Mouse (Mus musculus): ENCODE measurements around the gene Dlx3. TPM values are rescaled to one million over a fixed set of nuclear protein-coding genes. Genes with fewer than 3 reads are reported as not detected.

Gene Dlx3
- polyA plus RNA-seq, 1 experiment from 2014 or later = 17.7 TPM

DNA sequence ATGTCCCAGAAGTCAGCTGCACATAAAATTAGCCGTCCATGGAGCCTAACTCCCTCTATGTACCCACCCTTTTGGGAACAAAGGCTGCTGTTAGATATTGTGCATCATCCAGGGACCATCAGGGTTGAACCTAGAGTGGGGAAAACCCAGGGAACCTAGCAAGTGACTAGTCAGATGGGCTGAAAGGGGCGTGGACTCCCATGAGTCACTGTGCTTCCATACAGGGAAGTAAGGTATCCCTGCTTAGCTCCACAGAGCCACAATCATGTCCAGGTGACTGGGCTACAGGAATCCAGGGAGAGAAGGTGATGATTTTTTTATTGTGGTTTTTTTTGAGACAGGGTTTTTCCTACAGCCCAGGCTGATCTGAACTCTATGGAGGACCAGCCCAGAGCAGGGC lies 10.9 kb upstream of the Dlx3 start:
- H3K4me1 ChIP-seq = peaks cover 15% of the 10 kb centered on the region
- WGBS = 84% methylated on average over 2 of the region's 2 CpGs
- peaks cover 17% of the 10 kb centered on the region; the same call in 1 of the 2 replicates for H3K27me3 ChIP-seq
- H3K9me3 ChIP-seq = no peaks in the 10 kb centered on the region
- H3K36me3 ChIP-seq = no peaks in the 10 kb centered on the region
- ATAC-seq (ENCODE audit: insufficient number of reproducible peaks, low FRiP score, low TSS enrichment, low read depth) = no peak
- H3K4me3 ChIP-seq = no peak overlapping the region
- no peak overlapping the region for H3K9ac ChIP-seq
- no peak overlapping the region for H3K27ac ChIP-seq
- H3K4me2 ChIP-seq = no peak overlapping the region

DNA sequence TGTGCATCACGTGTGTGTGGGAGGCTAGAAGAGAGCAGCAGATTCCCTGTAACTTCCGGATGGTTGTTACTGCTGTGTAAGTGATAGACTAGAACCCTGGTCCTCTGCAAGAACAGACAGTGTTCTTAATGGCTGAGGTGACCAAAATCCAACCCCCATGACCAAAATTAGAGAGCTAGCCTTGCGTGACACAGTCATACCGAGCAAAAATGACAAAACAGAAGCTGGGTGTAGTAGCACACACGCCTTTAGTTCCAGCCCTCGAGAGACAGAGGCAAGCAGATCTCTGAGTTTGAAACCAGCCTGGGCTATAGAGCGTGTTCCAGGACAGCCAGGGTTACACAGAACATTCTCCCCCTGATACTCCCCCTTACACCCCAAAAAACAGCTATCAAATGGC lies 9.8 kb upstream of the Dlx3 start:
- Histone ChIP-seq H3K4me3 (no peak overlapping the region), H3K9ac (no peak overlapping the region), H3K27me3 (peaks cover 17% of the 10 kb centered on the region; the same call in 1 of the 2 replicates), H3K4me2 (no peak overlapping the region), H3K27ac (no peak overlapping the region), H3K36me3 (no peaks in the 10 kb centered on the region), H3K4me1 (peaks cover 14% of the 10 kb centered on the region), H3K9me3 (no peaks in the 10 kb centered on the region)
- WGBS = 90% methylated on average over 7 of the region's 7 CpGs
- ATAC-seq (ENCODE audit: insufficient number of reproducible peaks, low FRiP score, low TSS enrichment, low read depth) = no peak

DNA sequence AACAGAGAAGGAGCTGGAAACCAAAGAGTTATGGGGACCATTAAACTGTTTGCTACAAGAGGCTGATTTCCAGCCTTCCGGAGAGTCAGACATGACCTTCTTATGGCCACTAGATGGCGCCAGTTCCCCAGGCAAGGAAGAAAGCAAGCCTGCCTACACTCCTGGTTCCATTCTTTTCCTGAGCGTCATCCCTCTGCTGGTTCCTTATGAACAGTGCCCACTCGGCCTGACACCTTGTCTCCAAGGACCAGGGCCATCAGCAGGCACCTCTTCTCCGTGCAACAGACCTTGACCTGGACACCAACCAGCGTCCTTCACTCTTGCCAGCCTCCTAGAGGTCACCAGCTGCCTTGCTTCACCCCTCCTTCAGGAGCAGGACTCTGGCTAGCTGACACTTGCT lies 2.9 kb upstream of the Dlx3 start:
- H3K27me3 ChIP-seq = peaks cover 54% of the 10 kb centered on the region
- no peaks in the 10 kb centered on the region for H3K9me3 ChIP-seq
- no peak overlapping the region for H3K9ac ChIP-seq
- peak; percentile 49; the same call in 1 of the 2 replicates for ATAC-seq (ENCODE audit: insufficient number of reproducible peaks, low FRiP score, low TSS enrichment, low read depth)
- H3K4me2 ChIP-seq = no peak overlapping the region
- no peak overlapping the region for H3K4me3 ChIP-seq
- no peaks in the 10 kb centered on the region for H3K36me3 ChIP-seq
- 3% methylated on average over 6 of the region's 6 CpGs for WGBS
- peaks cover 27% of the 10 kb centered on the region for H3K4me1 ChIP-seq
- H3K27ac ChIP-seq = no peak overlapping the region

DNA sequence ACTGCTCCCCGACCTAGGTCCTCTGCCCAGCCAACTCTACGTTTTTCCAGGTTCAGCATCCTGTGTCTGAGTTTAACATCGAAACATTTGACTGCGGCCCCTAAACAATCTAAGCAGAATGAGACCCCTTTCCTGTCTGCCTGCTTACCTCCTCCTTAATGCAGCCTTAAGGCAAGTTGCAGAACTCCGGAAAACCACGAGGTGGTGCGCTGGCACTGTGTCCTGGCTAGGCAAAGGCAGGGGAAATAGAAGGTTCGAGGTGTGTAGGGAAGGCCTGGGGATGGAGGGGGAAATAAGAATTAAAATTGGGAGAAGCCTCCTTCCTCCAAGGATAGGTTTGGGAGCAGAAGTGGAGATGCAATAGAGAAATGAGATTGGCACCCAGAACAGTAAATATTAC lies 1.4 kb upstream of the Dlx3 start:
- Histone ChIP-seq H3K4me2 (no peak overlapping the region), H3K27me3 (peaks cover 65% of the 10 kb centered on the region), H3K9ac (no peak overlapping the region), H3K4me1 (peaks cover 27% of the 10 kb centered on the region), H3K27ac (no peak overlapping the region), H3K9me3 (no peaks in the 10 kb centered on the region), H3K36me3 (no peaks in the 10 kb centered on the region), H3K4me3 (no peak overlapping the region)
- WGBS = 2% methylated on average over 8 of the region's 8 CpGs
- no peak for ATAC-seq (ENCODE audit: insufficient number of reproducible peaks, low FRiP score, low TSS enrichment, low read depth)

DNA sequence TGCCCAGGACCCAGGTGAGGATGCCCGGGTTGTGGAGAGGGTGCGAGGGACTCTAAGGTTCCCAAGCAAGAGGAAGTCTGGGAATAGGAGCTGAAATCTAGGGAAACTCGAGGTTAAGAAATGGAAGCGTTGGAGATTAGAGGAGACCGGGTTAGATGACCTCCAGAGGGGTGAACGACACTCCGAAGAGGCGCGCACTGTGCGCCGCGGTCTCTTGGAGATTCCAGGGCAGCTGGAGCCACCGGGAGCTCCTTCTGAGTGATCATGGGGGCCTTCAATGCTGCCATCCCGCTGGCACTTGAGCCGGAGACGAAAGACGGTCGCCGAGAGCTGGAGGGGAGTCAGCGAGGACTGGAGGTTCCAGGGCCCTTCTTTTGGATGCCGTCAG lies 708 bp downstream of the Dlx3 start:
- H3K36me3 ChIP-seq = no peaks in the 10 kb centered on the region
- under 1% methylated on average over 21 of the region's 21 CpGs for WGBS

DNA sequence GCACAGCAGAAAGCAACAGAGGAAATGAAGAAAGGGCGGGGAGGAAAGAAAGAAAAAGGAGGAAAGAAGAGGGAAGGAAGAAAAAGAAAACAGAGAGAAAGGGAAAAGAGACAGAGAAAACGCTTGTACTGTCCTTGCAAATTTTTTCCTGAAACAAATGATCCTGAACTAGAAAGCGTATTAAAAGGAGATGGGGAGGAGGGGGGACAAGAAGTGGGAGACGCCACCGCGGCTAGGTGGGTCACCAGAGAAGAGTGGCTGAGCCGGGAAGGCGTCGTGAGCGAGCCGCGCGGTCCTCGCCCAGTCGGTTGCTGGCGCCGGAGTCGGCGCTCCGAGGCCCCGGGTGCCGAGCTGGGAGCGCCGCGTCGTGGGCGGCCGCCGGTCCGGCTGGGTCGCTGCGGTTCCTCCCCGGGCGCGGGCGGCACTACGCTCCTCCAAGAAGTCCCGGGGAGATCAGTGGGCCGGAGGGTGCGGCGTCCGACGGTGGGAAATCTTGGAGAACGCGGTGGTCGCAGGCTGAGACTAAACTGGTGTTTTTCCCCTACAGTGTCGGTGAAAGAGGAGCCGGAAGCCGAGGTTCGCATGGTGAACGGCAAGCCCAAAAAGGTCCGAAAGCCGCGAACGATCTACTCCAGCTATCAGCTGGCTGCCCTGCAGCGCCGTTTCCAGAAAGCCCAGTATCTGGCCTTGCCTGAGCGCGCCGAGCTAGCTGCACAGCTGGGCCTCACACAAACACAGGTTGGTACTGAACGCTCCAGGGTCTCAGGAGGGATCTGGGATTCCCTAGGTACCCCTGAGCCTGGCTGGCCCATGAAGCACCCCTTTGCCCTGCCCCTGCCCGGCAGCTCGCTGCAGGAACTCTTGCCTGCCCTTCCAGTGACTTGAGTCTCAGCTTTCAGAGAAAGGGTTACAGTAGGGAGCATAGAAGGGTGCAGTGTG lies 1.5 kb downstream of the Dlx3 start:
- 3% methylated on average over 63 of the region's 63 CpGs for WGBS
- H3K4me1 ChIP-seq = peaks cover 44% of the 10 kb centered on the region

More for the DNA sequence above, 708 bp downstream of the Dlx3 start:
- H3K4me1 ChIP-seq = peaks cover 36% of the 10 kb centered on the region
- no peaks in the 10 kb centered on the region for H3K9me3 ChIP-seq
- H3K4me2 ChIP-seq = peak overlapping the region; percentile 77
- no peak for ATAC-seq (ENCODE audit: insufficient number of reproducible peaks, low FRiP score, low TSS enrichment, low read depth)
- H3K9ac ChIP-seq = peak overlapping the region; percentile 31; the same call in 1 of the 2 replicates
- H3K27ac ChIP-seq = 0 out of 2 replicates have a peak overlapping the region, but pooled peaks have one; percentile 22
- H3K27me3 ChIP-seq = peaks cover 80% of the 10 kb centered on the region
- peak overlapping the region; percentile 50 for H3K4me3 ChIP-seq

DNA sequence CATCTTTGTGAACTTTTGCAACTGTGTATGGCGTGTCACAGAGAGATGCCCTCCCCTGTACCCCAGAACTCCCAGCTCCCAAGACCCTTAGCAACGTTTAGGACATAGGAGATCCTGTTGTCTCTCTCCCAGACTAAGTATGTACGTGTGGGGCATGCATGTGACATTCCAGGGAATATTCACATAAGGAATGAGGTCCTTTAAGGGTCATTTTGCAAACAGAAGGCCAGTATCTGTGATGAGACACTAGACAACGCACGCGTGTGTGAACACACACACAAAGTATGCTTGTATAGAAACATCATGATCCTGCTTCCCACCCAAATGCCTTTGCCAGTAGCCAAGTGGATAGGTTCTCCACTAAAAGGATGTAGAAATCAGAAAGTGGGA lies 2.2 kb downstream of the Dlx3 start:
- Histone ChIP-seq H3K27me3 (peaks cover 80% of the 10 kb centered on the region), H3K27ac (no peak overlapping the region), H3K4me2 (peak overlapping the region; percentile 77), H3K4me1 (peaks cover 50% of the 10 kb centered on the region), H3K4me3 (peak overlapping the region; percentile 50), H3K9ac (no peak overlapping the region), H3K9me3 (no peaks in the 10 kb centered on the region), H3K36me3 (no peaks in the 10 kb centered on the region)
- ATAC-seq (ENCODE audit: insufficient number of reproducible peaks, low FRiP score, low TSS enrichment, low read depth) = no peak
- 51% methylated on average over 6 of the region's 6 CpGs for WGBS

More for the DNA sequence above, 1.5 kb downstream of the Dlx3 start:
- Histone ChIP-seq H3K9ac (peak overlapping the region; percentile 28; the same call in 1 of the 2 replicates), H3K27ac (no peak overlapping the region), H3K36me3 (no peaks in the 10 kb centered on the region), H3K9me3 (no peaks in the 10 kb centered on the region), H3K4me2 (peak overlapping the region; percentile 77), H3K27me3 (peaks cover 81% of the 10 kb centered on the region), H3K4me3 (peak overlapping the region; percentile 50)
- ATAC-seq (ENCODE audit: insufficient number of reproducible peaks, low FRiP score, low TSS enrichment, low read depth) = no peak

DNA sequence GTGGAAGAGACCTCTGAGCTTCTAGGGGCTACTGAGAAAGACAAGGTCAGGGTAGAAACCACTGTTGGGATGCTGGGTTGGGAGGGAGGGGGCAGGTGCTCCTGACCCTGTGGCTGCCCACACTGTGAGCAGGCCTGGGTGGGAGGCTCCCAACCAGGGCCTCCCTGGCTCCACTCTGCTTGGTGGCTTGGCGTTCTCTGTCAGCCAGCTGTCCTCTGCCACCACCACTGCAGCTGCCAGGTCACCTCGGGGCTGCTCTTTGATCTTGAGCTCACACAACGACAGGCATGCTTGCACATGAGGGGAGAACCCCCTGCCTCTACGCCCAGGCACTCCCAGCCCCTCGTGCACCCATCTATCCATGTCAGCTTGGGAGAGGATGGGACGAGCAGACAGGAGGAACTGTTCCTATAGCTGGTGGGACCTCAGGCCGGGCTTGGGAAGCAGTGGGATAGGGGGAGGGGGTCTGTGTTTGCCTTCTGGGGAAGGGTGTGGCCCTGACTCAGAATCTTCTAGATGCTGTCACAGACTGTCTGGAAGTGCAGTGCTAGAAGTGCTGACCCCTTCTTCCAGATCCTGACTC lies 5.5 kb downstream of the Dlx3 start:
- Histone ChIP-seq H3K4me3 (no peak overlapping the region), H3K9me3 (no peaks in the 10 kb centered on the region), H3K27ac (no peak overlapping the region), H3K4me2 (no peak overlapping the region), H3K36me3 (no peaks in the 10 kb centered on the region), H3K27me3 (peaks cover 58% of the 10 kb centered on the region), H3K9ac (no peak overlapping the region), H3K4me1 (peaks cover 41% of the 10 kb centered on the region)
- 0 out of 2 replicates have a peak, but pooled peaks have one; percentile 13 for ATAC-seq (ENCODE audit: insufficient number of reproducible peaks, low FRiP score, low TSS enrichment, low read depth)
- 26% methylated on average over 7 of the region's 7 CpGs for WGBS

DNA sequence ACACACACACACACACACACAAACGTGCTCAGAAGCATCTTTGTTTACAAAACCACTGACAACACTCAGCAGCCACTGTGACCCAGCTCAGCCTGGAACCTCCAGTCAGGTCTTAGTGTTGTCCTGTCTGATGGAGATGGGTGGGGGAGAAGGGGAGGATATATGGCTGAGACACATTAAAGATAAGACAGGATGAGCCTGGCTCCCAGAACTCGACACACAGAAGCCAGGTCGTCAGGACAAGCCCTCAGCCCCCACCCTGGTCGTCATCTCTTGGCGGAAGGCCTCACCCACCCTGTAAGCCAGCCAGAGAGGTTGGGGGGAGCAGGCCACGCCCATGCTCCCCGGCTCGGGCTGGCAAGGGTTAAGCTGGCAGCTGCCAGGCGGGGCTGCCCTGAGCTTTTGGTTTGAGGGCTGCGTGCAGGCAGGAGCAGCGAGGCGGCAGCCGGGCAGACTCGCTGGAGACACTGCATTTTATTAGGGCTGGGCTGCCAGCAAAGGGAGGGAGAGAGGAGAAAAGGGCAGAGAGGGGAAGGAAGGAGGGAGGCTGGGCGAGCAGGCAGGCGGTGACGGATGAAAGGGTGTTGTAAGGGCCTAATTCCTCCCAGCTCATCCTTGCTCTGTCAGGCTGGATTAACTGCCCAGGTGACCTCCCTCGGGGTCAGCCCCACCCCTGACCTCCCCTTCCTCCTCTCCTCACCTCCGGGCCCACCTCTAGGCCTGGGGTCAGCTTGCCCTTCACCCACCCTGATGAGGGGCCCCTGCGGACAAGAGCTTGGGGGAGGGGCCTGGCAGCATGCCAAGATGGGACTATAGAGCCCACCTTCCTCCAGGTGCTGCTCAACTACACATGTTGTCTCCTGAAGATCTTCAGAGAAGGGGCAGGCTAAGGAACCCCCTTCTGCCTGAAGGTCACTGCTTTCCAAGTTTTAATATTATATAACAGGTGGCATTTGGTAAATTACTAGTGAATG lies 6.6 kb downstream of the Dlx3 start:
- H3K9ac ChIP-seq = peak overlapping the region; percentile 2; the same call in 1 of the 2 replicates
- peak; percentile 59 for ATAC-seq (ENCODE audit: insufficient number of reproducible peaks, low FRiP score, low TSS enrichment, low read depth)

DNA sequence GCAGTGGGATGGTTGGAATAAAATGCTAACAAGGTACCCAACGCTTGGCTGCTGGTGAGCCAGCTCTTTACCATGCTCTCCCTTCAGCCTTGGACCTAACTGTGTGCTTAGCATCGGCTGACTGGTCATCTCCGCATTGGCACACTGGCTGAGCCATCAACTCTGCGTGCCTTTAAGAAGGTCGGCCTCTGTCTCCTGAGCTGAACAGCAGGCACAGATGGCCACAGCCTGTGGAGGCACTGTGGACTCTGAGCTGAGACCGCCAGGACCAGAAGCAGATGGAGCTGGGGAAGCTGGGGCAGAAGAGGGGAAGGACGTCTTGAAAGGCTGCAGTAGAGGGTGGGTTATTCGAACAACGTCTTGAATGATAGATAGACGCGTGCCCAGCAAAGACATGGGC lies 8.4 kb downstream of the Dlx3 start:
- 55% methylated on average over 11 of the region's 11 CpGs for WGBS
- H3K36me3 ChIP-seq = no peaks in the 10 kb centered on the region
- H3K4me3 ChIP-seq = no peak overlapping the region
- no peak for ATAC-seq (ENCODE audit: insufficient number of reproducible peaks, low FRiP score, low TSS enrichment, low read depth)
- H3K9me3 ChIP-seq = no peaks in the 10 kb centered on the region
- H3K27me3 ChIP-seq = peaks cover 30% of the 10 kb centered on the region
- no peak overlapping the region for H3K27ac ChIP-seq
- H3K4me1 ChIP-seq = peaks cover 33% of the 10 kb centered on the region
- H3K9ac ChIP-seq = no peak overlapping the region
- no peak overlapping the region for H3K4me2 ChIP-seq

More for the DNA sequence above, 6.6 kb downstream of the Dlx3 start:
- Histone ChIP-seq H3K4me2 (peak overlapping the region; percentile 38), H3K9me3 (no peaks in the 10 kb centered on the region), H3K27ac (peak overlapping the region; percentile 57; the same call in 1 of the 2 replicates), H3K27me3 (peaks cover 48% of the 10 kb centered on the region), H3K36me3 (no peaks in the 10 kb centered on the region), H3K4me3 (peak overlapping the region; percentile 15; the same call in 1 of the 2 replicates), H3K4me1 (peaks cover 36% of the 10 kb centered on the region)
- 1% methylated on average over 19 of the region's 20 CpGs for WGBS

DNA sequence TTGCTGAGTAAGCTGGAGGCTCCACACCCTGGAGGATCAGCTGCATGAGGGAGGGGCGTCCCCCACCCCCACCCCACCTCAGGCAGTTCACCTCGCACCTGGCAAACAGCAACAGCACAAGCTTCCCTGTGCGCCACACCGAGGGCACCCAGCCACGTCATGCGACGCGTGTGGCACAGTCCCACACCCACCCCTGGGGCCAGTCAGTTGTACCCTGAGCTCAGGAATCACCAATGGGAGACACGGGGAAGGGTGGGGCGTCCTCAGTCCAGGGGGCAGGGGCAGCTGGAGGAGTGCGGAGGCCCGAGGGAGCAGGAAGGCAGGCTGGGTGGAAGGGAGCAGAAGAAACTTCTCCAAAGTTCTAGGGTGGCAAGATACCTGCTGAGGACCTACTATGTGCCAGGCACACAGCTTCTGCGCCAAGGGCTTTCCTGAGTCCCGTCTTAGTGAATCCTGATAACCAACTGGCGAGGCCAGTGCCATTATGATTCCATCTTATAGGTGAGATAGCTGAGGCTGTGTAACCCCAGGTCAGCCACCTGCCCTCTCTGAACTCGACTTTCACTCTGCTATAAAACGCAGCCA lies 10.8 kb downstream of the Dlx3 start:
- Histone ChIP-seq H3K27ac (no peak overlapping the region), H3K4me3 (no peak overlapping the region), H3K36me3 (no peaks in the 10 kb centered on the region), H3K9me3 (no peaks in the 10 kb centered on the region), H3K27me3 (peaks cover 10% of the 10 kb centered on the region; the same call in 1 of the 2 replicates), H3K4me2 (no peak overlapping the region), H3K4me1 (peaks cover 22% of the 10 kb centered on the region), H3K9ac (no peak overlapping the region)
- ATAC-seq (ENCODE audit: insufficient number of reproducible peaks, low FRiP score, low TSS enrichment, low read depth) = no peak
- WGBS = 62% methylated on average over 17 of the region's 17 CpGs
